Mouse (Mus musculus): ENCODE results near the gene Noc2l. TPM values are rescaled to one million over a fixed set of nuclear protein-coding genes. Genes with fewer than 3 reads are reported as not detected.

Gene Noc2l
- polyA plus RNA-seq, 1 experiment from 2014 or later, result 36.0 TPM

DNA sequence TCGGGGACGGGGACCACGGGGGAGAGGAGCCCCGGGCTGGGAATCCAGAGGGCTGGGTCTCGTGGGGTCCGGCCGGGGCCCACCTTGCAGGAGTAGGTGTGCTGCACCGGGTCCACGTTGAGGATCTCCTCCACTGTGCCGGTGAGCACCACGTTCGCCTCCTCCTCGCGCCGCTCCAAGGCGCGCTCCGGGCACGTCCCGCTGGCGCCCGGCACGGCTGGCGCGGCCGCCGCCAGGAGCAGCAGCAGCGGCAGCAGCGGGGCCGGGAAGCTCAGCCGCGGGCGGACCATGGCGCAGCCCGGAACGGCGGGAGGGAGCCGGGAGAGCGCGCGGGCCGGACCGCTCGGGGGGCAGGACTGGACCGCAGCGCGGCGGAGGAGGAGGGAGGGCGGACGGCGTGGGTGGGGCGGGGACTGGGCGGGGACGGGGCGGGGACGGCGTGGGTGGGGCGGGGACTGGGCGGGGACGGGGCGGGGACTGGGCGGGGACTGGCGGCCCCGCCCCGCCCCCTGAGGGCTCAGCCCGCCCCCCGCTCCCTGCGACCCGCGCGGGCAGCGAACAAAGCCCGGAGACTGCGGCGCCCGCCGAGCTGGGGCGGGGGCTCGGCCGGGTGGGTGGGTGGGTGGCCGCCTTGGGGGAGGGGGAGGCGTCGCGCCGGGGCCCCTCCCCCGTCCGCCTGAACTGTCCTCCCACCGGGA, 38.5 kb upstream of the Noc2l start, which contains the start of gene Agrn:
TSS of gene Agrn (minus strand) at position 358 of the 698 bp plus-strand sequence.
- Histone ChIP-seq H3K4me3 (ENCODE audit: low read depth, low read length) (peak within 1 kb of the TSS; percentile 81), H3K27ac (ENCODE audit: low read length) (peak within 1 kb of the TSS; percentile 89), H3K36me3 (ENCODE audit: control insufficient read depth, insufficient read depth) (no peaks in the 10 kb centered on the region), H3K27me3 (ENCODE audit: control insufficient read depth, insufficient read depth, low read depth, low read length) (peaks cover 27% of the 10 kb centered on the region), H3K4me2 (ENCODE audit: low read depth, low read length) (peak within 1 kb of the TSS; percentile 99), H3K9ac (ENCODE audit: low read depth, low read length) (peak within 1 kb of the TSS; percentile 78), H3K4me1 (ENCODE audit: control insufficient read depth, low read depth, low read length) (peaks cover 51% of the 10 kb centered on the region), H3K9me3 (replicated peaks; ENCODE audit: control insufficient read depth, low read length) (no peaks in the 10 kb centered on the region)
- WGBS (ENCODE audit: insufficient replicate concordance), result 1% methylated on average over 39 of the region's 88 CpGs
- ATAC-seq (ENCODE audit: low read depth), result peak; percentile 81

DNA sequence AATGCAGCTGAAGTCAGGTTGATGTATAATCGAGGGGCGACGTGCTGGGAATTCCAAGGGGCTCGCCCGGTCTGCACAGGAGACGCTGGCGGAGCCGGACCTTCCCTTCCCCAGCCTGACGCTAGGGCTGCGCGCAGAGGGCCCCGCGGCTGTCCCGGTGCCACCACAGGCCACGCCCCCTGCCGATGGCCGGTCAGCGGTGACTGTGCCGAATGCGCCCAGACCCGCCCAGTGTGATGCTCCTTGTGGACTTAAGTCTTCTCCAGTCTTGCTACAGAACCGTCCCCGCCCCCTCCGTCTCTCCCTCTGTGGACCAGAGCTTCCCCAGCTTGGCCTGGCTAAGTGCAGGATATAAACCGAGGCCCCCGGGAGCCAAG, 38.0 kb upstream of the Noc2l start:
- WGBS (ENCODE audit: insufficient replicate concordance), result 0% methylated on average over 26 of the region's 26 CpGs
- H3K4me3 ChIP-seq (ENCODE audit: low read depth, low read length), result peak overlapping the region; percentile 81
- peaks cover 33% of the 10 kb centered on the region for H3K27me3 ChIP-seq (ENCODE audit: control insufficient read depth, insufficient read depth, low read depth, low read length)
- H3K27ac ChIP-seq (ENCODE audit: low read length), result peak overlapping the region; percentile 89
- ATAC-seq (ENCODE audit: low read depth), result peak; percentile 89
- no peaks in the 10 kb centered on the region for H3K9me3 ChIP-seq (replicated peaks; ENCODE audit: control insufficient read depth, low read length)
- H3K4me1 ChIP-seq (ENCODE audit: control insufficient read depth, low read depth, low read length), result peaks cover 51% of the 10 kb centered on the region
- peak overlapping the region; percentile 71 for H3K9ac ChIP-seq (ENCODE audit: low read depth, low read length)
- peak overlapping the region; percentile 99 for H3K4me2 ChIP-seq (ENCODE audit: low read depth, low read length)
- no peaks in the 10 kb centered on the region for H3K36me3 ChIP-seq (ENCODE audit: control insufficient read depth, insufficient read depth)

DNA sequence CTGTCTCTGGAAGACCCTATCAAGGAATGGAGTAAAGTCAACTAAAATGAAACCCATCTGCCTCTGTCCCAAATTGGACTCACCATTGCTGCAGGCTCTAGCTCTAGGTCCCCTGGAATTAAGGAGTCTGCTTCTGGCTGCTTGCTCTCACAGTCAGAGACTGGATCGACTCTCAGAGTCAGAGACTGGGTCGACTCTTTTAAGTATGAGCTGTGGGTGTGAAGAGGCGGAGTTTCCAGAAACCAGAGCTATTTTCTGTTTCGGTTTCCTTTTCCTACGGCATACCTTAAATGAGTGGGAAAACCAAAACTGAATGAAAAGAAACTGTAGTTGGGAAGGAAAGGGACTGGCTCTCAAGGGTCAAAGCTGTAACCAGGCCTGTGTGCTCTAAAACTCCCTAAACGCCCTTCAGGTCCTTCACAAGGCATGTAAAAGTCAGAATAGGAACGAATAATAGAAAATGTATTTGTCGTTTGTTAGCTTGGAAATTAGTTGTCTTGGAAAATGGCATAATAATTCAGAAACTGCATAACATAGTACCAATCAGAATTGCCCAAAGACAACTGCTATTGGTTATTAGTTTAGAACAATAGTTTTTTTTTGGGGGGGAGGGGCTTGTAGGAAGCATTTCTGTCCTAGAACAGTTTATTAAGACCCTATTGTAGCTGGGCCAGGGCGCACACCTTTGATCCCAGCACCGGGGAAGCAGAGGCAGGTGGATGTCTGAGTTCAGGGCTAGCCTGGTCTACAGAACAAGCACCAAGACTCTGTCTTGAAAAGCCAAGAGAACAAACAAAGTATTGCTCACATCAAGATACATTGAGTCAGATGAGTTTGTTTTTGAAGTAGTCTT, 35.0 kb upstream of the Noc2l start, which contains the start of gene Isg15:
TSS of gene Isg15 (minus strand) at position 196 of the 853 bp plus-strand sequence.
- peak within 1 kb of the TSS; percentile 40 for H3K4me3 ChIP-seq (ENCODE audit: low read depth, low read length)
- 39% methylated on average over 10 of the region's 10 CpGs for WGBS (ENCODE audit: insufficient replicate concordance)
- H3K27me3 ChIP-seq (ENCODE audit: control insufficient read depth, insufficient read depth, low read depth, low read length), result peaks cover 49% of the 10 kb centered on the region
- H3K9me3 ChIP-seq (replicated peaks; ENCODE audit: control insufficient read depth, low read length), result no peaks in the 10 kb centered on the region
- H3K36me3 ChIP-seq (ENCODE audit: control insufficient read depth, insufficient read depth), result no peaks in the 10 kb centered on the region
- H3K27ac ChIP-seq (ENCODE audit: low read length), result no peak within 1 kb of the TSS
- H3K4me2 ChIP-seq (ENCODE audit: low read depth, low read length), result peak within 1 kb of the TSS; percentile 55
- H3K9ac ChIP-seq (ENCODE audit: low read depth, low read length), result peak within 1 kb of the TSS; percentile 42
- no peak for ATAC-seq (ENCODE audit: low read depth)
- peaks cover 48% of the 10 kb centered on the region for H3K4me1 ChIP-seq (ENCODE audit: control insufficient read depth, low read depth, low read length)

DNA sequence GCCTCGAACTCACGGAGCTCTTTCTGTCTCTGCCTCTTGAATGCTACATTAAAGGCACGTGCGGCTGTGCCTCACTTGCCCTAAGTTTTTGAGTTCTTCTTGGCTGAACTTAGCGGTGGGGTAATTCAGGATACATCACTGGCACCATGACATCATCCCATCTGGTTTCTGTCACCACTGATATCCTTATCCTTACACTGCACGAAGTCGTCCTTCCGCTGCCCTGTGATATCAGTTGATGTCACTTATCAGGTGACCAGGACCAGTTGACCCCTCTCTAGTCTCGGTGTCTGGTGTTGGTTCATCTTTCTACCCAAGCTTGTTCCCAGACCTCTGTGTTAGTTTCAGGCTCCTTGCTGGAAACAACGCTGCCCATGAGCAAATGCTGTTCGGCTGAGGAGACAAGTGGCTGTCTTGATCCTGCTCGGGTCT, 33.3 kb upstream of the Noc2l start:
- H3K4me1 ChIP-seq (ENCODE audit: control insufficient read depth, low read depth, low read length), result peaks cover 36% of the 10 kb centered on the region
- peak overlapping the region; percentile 66 for H3K4me3 ChIP-seq (ENCODE audit: low read depth, low read length)
- peak; percentile 74 for ATAC-seq (ENCODE audit: low read depth)
- H3K27me3 ChIP-seq (ENCODE audit: control insufficient read depth, insufficient read depth, low read depth, low read length), result peaks cover 40% of the 10 kb centered on the region
- peak overlapping the region; percentile 92 for H3K4me2 ChIP-seq (ENCODE audit: low read depth, low read length)
- no peaks in the 10 kb centered on the region for H3K36me3 ChIP-seq (ENCODE audit: control insufficient read depth, insufficient read depth)
- peak overlapping the region; percentile 66 for H3K9ac ChIP-seq (ENCODE audit: low read depth, low read length)
- 21% methylated on average over 12 of the region's 12 CpGs for WGBS (ENCODE audit: insufficient replicate concordance)
- H3K27ac ChIP-seq (ENCODE audit: low read length), result peak overlapping the region; percentile 82
- H3K9me3 ChIP-seq (replicated peaks; ENCODE audit: control insufficient read depth, low read length), result no peaks in the 10 kb centered on the region

DNA sequence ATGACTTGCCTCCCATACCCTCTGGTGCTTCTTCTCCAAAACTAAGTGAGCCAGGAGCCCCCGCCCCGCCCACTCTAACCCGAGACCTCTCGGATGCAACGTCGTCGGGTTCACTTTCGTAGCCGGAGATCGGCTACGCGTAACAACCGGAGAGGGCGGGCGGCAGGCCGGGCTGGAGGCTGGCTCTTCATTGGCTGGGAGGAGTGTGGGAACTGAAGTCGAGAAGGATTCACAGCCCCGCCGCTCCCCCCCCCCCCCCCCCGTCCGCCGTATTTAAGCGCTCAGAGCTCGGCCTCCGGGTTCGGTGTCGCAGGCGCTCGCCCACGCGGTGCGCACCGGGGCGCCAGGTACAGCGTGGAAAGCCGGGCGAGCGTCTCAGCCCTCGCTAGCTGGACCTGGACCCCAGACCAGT, 32.8 kb upstream of the Noc2l start, which contains the start of gene AW011738:
TSS of gene AW011738 (plus strand) at position 304 of the 412 bp plus-strand sequence.
- Histone ChIP-seq H3K4me3 (ENCODE audit: low read depth, low read length) (peak within 1 kb of the TSS; percentile 66), H3K4me2 (ENCODE audit: low read depth, low read length) (peak within 1 kb of the TSS; percentile 92), H3K4me1 (ENCODE audit: control insufficient read depth, low read depth, low read length) (peaks cover 34% of the 10 kb centered on the region), H3K9ac (ENCODE audit: low read depth, low read length) (peak within 1 kb of the TSS; percentile 66), H3K27me3 (ENCODE audit: control insufficient read depth, insufficient read depth, low read depth, low read length) (peaks cover 40% of the 10 kb centered on the region), H3K36me3 (ENCODE audit: control insufficient read depth, insufficient read depth) (no peaks in the 10 kb centered on the region), H3K27ac (ENCODE audit: low read length) (peak within 1 kb of the TSS; percentile 82), H3K9me3 (replicated peaks; ENCODE audit: control insufficient read depth, low read length) (no peaks in the 10 kb centered on the region)
- ATAC-seq (ENCODE audit: low read depth), result peak; percentile 76
- 1% methylated on average over 28 of the region's 39 CpGs for WGBS (ENCODE audit: insufficient replicate concordance)

DNA sequence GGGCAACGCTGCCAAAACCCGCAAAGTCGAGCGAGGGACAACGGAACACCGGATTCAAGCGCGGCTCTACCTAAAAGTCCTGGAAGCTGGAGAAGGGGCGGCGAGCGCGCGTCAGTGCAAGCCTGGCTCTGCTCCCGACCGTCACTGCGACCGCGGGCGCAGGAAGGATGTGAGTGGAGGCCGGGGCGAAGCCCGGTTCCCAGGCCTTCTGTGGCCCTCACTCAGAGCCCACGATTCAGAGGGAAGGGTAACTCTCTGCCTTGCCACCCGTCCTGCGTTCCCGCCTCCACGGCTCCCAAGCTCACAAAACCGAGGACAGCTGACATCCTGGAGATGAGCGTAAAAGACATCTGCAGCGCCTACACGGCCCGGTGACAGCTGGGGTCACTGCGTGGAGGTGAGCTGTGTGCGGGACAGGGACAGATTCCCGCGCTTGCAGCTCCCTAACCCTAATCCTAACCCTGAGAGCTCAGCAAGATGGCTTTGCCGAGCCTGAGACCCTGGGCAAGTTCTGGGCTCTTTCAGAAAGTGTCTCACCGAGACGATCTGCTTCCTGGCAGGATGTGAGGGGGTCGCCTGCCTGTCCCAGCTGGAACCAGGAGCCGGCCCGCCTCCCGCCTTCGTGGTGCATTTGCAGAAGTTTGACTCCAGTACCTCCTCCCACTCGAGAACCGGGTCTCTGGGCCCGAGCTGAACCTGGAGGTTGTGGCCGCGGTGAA, 32.2 kb upstream of the Noc2l start:
- WGBS (ENCODE audit: insufficient replicate concordance), result under 1% methylated on average over 49 of the region's 49 CpGs
- Histone ChIP-seq H3K9ac (ENCODE audit: low read depth, low read length) (peak overlapping the region; percentile 66), H3K36me3 (ENCODE audit: control insufficient read depth, insufficient read depth) (no peaks in the 10 kb centered on the region), H3K9me3 (replicated peaks; ENCODE audit: control insufficient read depth, low read length) (no peaks in the 10 kb centered on the region), H3K27ac (ENCODE audit: low read length) (peak overlapping the region; percentile 35), H3K4me2 (ENCODE audit: low read depth, low read length) (peak overlapping the region; percentile 92), H3K4me1 (ENCODE audit: control insufficient read depth, low read depth, low read length) (peaks cover 29% of the 10 kb centered on the region), H3K4me3 (ENCODE audit: low read depth, low read length) (peak overlapping the region; percentile 66), H3K27me3 (ENCODE audit: control insufficient read depth, insufficient read depth, low read depth, low read length) (peaks cover 40% of the 10 kb centered on the region)
- ATAC-seq (ENCODE audit: low read depth), result peak; percentile 3; the same call in 1 of the 2 replicates

GRCm38 (mm10) chr4:156208872-156209271, 26.9 kb upstream of the Noc2l start:
- Histone ChIP-seq H3K4me3 (ENCODE audit: low read depth, low read length) (no peak overlapping the region), H3K4me1 (ENCODE audit: control insufficient read depth, low read depth, low read length) (peaks cover 4% of the 10 kb centered on the region), H3K4me2 (ENCODE audit: low read depth, low read length) (no peak overlapping the region), H3K27me3 (ENCODE audit: control insufficient read depth, insufficient read depth, low read depth, low read length) (peaks cover 24% of the 10 kb centered on the region), H3K36me3 (ENCODE audit: control insufficient read depth, insufficient read depth) (no peaks in the 10 kb centered on the region), H3K9me3 (replicated peaks; ENCODE audit: control insufficient read depth, low read length) (no peaks in the 10 kb centered on the region), H3K27ac (ENCODE audit: low read length) (no peak overlapping the region), H3K9ac (ENCODE audit: low read depth, low read length) (no peak overlapping the region)
- WGBS (ENCODE audit: insufficient replicate concordance), result 74% methylated on average over 4 of the region's 4 CpGs
- no peak for ATAC-seq (ENCODE audit: low read depth)

DNA sequence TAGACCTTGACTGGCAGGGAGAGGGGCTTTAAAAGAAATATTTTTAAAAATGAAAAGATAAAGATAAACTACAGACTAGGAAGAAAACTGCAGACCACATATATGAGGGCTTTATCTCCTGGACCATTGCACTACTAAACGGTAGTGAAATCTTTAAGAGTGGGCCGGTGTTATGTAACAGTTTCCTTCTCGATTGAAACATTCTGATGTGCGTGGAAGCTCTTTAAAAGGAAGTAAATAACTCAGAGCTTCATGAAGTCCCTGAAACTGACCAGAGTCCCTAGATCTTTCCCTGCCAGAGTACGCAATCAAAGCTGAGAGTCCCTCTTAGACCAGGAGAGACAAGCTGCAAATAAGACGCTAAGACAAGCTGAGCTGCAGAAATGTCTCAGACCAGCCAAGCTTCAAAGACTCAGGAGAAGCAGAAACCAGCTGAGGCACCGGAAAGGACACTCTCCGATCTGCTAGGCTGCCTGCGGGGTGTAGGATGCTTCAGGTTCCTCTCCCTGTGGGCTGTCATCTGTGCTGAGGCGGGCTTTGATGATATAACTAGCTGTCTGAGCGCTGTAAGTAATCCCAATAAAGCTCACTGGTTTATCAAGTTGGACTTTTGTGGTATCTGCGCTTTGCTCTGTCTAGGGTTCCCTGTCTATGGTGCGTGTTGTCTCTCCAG, 25.7 kb upstream of the Noc2l start:
- Histone ChIP-seq H3K9me3 (replicated peaks; ENCODE audit: control insufficient read depth, low read length) (no peaks in the 10 kb centered on the region), H3K36me3 (ENCODE audit: control insufficient read depth, insufficient read depth) (no peaks in the 10 kb centered on the region), H3K9ac (ENCODE audit: low read depth, low read length) (no peak overlapping the region), H3K4me2 (ENCODE audit: low read depth, low read length) (peak overlapping the region; percentile 35; the same call in 1 of the 2 replicates), H3K4me1 (ENCODE audit: control insufficient read depth, low read depth, low read length) (no peaks in the 10 kb centered on the region), H3K4me3 (ENCODE audit: low read depth, low read length) (no peak overlapping the region), H3K27ac (ENCODE audit: low read length) (no peak overlapping the region), H3K27me3 (ENCODE audit: control insufficient read depth, insufficient read depth, low read depth, low read length) (peaks cover 11% of the 10 kb centered on the region)
- ATAC-seq (ENCODE audit: low read depth), result no peak
- WGBS (ENCODE audit: insufficient replicate concordance), result 46% methylated on average over 13 of the region's 13 CpGs

Measured in liver, embryonic 16.5 days (tissue).